Mouse (Mus musculus) lung, postnatal 14 days (tissue): ENCODE results near the gene Sptb.

Experiments
- DNase-seq: peaks from one replicate; pipeline ENCODE4 v3.0.0; 2021

Gene Sptb

DNA sequence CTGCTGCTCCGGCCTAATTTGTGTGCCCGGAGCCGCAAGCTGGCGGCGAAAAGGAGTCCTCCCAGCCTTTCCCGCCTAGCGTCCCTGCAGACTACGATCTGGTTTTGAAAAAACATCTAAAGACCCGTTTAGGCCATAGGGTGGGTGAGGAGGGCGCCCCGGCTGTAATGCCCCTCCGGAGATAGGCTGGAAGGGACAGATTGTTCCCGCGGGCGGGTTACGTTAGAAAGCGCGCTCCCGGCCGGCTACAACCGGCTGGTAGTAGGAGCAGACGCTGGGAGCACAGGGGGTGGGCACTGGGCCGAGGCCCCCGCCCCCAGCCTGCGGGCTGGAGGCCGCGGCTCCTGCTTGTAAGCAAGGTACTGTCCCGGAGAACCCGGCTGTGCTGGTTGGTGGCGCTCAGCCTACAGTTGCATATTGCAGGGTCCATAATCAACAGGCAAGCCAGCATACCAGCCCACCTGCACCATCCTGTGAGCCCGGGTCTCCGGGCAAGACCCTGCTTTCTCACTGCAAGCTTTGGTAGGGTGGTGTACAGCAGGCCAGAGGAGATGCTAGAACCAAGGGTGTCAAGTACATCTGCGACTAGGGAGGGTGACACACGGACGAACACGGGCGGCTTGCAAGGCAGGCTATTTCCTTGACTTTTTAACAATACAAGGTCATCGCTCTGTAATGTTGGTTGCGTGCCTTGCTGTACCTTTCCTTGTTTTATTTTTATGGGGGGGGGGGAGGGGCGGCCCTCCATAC, at the start of gene Sptb:
Sptb (minus strand) TSS at position 197 of the 750 bp plus-strand sequence.
- DNase-seq = peak; percentile 18

DNA sequence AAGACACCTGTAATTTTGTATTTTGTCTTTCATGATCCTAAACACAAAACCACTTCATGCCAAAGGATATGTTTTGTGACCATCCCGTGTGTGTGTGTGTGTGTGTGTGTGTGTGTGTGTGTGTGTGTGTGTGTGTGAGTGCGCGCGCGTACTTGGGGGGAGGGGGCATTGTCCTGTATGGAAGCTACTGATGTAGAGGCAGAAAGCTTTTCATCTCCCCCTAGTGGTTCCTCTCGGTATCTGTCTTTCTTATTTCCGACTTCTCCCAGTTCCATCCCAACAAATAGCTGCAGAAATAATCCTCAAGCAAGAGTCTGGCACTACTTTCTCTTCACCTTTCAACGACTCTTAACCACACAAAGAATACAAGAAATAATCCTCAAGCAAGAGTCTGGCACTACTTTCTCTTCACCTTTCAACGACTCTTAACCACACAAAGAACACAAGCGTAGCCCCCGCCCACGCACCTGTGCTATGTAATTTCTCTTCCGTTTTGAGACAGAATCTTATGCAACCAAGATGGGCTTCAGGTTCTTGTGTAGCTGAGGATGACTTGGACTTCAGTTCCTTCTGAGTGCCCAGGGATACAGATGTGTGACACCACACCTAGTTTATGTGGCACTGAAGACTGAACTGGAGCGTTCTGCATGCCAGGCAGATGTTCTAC, 42.4 kb upstream of the Sptb start:
- peak; percentile 33 for DNase-seq

DNA sequence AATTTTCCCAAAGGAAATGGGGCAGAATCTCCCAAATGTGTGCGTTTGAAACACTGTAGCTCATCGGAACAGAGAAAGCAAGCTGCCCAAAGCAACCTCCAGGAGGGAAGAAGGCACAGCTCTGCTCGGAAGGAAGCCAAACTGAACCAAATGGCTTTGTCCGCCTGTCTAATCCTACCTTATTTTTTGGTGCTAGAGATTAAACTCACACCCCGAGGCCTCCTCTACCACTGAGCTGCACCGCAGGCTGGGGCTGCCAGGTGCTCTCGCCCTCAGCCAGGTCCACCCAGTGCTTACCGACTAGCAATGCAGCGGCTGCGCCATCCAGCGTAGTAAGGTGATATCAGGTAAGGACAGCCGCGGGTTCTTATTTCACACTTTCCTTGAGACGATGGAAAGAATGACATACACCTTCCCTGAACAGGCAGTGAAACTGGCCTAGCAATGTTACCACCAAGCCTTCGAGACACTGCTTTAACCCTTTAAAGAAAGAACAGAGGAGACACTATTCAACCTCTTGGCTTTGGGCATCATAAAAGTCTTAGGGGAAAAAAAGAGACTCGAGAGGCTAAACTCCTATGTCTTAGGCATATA, 40.6 kb upstream of the Sptb start:
- no peak for DNase-seq

DNA sequence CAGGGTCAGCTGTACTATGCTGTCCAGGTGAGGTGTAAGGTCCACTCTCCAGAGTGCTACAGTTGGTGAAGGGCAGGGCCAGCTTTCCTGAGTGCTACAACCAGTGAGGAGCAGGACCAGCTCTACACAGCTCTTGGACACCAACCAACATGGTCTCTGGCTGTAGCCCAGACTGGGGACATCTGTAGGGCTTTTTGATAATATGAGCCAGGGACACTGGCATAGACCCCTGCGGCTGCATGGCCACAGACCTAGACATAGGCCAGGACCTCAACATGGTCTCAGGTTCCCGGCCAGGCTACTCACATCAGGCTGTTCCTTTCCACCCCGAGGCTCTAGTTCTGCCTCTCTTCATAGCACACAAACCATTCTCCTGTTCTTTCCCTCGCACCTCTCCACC, 17.6 kb upstream of the Sptb start:
- DNase-seq = no peak

DNA sequence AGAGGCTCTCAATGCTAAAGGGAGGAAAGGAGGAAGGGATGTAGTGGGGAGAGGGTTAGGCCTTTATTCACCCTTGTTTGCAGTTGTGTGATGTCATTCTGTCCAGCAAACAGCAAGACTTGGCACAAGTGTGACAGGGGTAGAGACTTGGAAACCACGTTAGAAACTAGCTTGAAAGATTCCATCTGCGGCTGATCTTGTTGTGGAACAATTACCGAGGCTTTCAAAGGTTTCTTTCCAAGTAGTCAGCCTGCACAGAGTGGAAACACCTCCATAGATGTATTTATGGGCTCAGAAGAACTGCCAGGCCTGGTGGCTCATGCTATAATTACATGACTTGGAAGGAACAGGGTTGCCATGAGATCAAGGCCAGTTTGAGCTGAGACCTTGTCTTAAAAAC, 11.7 kb upstream of the Sptb start:
- DNase-seq = no peak

DNA sequence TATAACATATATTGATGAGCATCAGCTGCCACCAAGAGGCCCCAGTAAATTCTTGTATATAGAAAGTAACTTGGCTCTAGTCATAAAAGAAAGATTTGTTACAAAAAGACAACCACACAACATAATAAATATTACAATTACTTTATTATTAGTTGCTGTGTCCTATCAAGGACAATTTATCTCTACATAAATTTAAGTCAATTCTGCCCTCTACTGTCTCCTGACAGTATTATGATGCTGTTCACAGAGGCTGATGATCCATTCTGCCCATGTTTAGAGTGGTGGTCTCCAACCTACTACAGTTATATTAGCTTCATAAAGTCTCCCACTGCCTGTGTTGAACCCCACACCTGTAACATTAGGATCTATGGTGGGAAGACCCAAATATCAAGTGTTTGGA, 10.2 kb upstream of the Sptb start:
- DNase-seq = no peak

DNA sequence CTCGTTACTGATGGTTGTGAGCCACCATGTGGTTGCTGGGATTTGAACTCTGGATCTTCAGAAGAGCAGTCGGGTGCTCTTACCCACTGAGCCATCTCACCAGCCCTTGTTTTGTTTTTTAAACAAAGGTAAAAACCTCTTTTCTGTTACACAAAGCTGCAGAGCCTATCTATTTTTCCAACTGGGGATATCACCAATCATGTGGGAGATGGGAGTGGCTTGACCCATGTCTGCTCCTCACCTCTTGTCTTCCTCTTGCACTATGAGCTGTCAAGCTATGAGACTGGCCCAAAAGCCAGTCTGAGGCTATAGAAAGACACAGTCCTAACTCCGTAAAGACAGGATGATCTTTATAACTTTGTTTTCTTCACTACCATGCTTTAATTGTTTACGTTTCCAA, 8.0 kb upstream of the Sptb start:
- DNase-seq = no peak

DNA sequence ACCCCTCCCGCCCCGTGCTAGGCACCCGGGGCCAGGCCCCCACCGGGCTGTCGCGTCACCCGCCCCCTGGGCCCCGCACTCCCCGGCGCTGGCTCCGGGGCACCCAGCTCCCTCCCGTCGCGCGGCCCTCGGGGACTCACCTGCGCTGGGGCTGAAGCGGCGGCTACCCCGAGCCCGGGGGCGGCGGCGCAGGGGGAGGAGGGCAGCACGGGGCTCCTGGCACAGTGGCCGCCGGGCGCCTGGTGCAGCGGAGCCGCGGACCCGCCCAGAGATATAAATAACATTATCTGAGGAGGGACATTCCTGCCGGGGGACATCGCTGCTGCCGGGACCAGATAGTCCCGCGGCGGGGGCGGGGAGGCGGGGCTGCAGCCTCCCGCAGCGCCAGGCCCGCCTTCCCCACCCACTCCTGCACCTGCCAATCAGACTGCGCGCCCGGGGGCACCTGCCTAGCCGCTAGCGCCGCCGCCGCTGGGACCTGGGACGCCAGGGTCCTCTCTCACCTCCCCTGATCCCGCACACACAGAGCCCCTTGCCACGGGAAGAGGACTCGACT, 474 bp downstream of the Sptb start:
- peak; percentile 56 for DNase-seq

DNA sequence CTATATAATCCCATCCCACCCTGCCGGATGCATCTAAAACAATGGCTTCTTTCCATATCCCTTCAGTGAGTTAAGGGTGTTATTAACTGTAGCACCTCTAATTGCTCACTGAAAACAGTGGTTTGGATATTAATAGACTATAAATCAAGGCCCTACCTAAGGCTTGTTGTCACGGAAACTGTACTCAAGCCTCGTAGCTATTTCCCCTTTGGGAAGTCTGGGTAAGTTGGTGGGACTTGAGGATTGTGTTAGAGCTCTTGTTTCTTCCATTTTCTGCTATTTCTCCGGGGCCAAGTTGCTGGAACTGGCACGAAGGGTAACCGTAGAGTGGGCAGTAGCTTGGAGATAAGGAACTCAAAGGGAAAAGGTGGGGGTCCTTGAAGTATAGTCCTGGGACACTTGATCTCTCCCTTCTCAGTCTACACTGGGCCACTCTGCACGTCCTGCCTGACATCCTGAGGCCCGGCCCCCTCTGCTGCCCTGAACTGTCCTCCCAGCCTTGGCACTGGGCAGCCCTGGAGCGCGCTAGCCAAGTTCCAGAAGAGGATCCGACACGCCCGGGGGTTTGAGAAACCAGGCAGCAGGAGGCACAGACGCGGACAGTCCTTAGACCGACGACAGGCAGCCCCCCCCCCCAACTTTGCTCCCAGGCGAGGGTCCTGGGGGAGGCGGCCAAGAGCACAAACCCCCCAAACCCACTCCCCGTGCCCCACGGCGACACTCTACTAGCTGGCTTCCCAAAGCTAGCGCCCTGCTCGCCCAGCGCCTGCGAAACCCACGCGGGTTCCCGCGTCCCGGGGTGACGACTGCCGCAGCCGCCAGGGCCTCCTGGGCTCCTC, 1.2 kb downstream of the Sptb start:
- peak; percentile 38 for DNase-seq

DNA sequence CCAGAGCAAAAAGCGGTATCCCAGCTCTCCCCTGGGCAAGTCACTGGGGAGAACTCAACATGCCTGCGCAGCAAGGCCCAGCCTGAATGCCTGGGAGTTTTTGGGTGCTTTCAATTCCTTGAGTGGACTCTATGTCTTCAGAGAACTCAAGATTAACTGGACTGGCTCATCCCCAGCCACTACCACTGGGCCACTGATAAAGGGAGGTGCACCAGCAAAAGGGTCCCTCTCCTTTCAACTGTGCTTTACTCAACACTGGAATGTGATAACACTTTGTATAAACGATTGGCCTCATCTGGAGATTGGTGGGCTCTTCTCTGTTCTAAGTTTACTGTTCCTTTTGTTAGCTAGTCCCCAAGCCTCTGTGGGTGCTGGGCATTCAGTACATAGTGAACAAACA, 2.2 kb downstream of the Sptb start:
- no peak for DNase-seq

DNA sequence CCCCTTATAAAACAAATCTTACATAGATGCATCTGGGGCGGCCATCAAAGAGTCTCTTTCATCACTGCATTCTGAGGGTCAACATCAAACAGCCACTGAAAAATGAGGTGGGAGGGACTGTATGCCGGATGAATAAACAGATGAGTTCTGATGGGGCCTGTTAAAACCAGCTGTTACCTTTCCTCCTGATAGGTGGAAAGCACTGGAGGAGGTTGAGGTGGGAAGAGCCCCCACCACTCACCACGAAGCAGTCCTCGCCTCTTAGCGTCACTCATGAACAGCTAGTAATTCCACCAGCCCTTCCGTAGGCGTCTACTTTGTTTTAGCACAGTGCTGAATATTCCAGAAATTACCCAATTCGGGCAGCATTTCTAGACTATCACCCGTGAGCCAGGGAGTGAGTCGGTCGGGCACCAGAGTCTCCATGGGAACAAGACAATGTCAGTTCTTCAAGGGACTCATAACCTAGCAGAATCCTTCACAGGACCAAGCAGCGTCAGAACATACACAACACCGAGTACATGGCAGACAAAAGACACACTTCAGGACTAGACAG, 13.9 kb downstream of the Sptb start:
- DNase-seq = no peak

DNA sequence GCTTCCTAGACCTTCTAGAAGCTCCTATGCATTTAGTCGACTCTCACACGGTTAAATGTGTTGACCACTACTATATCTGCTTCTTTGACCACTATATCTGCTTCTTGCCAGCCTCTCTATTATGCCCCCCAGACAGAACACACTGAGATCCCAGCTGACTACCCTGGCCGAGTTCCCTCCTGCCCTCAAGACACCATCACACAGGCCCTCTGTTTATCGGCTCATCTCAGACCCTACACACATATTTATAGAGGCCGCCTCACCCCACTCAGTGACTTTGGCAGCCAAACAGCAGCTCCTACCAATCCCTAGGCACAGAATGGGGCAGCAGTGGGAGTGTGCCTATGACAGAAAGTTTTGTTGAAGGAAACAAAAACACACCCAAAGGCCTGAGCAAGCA, 14.6 kb downstream of the Sptb start:
- DNase-seq = no peak

DNA sequence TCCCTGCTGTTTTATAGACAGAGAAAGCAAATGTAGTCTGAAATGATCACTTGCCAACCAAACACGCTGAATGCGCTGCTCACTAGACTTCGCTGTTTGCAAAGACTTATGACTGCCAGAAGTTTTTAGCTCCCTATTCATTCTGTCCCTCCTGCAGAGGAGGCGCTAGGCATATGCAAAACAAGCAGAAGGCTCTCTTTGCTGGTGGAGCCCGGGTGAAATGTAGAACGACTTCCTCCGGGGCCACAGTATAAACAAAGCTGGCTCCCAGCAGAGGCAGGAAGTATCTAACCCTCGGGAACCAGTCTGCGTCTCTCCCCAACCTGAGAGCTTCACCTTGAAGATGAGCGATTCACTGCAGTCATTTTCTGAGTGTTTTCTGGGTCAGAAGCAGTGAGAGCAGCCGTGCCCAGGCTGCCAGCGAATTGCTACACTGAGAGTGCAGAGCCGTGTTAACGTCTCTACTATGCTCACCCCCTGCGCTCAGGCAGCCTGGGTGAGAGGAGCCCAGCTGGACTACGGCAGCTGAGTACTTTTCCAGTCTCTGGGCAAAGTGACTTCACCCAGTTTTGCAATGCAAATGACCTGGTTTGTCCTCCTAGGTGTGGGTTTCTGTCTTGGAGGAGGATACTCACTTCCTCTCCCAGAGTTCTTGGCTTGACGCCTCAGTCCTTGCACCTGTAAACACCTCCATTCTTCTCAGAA, 15.4 kb downstream of the Sptb start:
- peak; percentile 31 for DNase-seq

DNA sequence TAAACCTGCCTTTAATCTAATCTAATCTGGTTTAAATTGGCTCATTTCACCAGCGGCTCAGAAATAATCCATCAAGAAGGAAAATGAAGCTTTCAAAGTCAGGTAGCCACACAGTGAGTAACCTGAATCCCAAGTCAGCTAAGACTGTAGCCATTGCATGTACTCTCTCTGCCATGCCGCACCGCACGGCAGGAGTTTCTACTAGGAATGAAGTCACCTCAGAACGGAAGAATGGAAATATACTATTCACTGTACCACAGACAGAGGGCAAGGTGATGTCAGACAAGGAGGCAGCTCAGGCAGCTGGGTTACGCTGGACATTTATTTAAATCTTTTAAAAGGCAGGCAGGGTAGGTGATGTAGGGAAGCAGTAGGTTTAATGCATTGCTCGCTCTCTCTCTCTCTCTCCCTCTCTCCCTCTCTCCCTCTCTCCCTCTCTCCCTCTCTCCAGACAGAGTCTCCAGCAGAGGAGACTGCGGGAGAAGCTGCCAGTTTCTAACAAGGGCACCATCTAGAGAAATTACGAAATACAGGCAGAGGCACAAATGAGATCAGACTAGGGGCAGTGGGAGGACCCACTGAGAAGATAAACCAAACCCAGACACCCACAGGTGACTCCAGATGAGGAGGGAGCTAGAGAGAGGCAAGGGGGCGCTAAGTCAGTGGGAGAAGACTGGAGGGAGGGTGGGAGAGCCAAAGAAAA, 22.7 kb downstream of the Sptb start:
- DNase-seq = no peak

DNA sequence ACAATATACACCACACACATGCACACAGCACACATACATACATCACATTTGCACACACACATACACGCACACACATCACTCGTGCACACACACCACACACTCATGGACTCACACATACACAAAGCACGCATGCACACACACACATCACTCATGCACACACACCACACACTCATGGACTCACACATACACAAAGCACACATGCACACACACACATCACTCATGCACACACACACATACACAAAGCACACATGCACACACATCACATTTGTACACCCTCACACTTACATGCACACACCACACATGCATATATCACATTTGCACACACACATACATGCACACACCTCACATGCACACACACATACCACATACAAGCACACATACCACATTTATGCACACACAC, 24.7 kb downstream of the Sptb start:
- DNase-seq = no peak

DNA sequence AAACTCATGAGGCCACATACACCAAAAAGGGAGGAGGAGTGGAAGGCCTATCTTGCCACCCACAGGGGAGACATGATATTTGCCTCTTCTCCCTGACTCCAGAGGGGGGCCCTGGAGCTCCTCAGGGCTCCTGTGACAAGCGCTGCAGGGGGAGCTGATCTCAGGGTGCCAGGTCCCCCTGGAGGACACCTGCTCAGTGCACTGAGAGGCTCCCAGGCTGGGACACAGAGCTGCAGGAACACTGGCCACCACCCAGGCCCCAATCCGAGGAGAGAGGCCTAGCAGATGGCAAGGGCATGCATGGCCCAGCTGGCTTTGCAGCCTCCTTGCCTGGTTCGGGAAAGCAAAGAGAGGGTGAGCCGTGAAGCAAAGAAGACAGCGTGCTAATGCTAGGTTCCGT, 25.9 kb downstream of the Sptb start:
- DNase-seq = no peak

DNA sequence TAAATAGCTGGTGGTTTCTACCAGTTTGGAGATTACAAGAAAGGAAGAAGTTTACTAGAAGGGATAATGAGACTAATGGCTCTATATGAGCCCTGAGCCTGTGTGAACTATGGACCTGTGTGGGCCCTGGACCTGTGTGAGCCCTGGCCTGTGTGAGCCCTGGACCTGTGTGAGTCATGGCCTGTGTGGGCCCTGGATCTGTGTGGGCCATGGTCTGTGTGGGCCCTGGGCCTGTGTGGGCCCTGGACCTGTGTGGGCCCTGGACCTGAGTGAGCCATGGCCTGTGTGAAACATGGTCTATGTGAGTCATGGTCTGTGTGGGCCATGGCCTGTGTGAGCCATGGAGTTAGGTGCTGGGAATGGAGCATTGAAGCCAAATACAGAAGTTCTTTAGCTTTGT, 28.4 kb downstream of the Sptb start:
- DNase-seq = no peak

DNA sequence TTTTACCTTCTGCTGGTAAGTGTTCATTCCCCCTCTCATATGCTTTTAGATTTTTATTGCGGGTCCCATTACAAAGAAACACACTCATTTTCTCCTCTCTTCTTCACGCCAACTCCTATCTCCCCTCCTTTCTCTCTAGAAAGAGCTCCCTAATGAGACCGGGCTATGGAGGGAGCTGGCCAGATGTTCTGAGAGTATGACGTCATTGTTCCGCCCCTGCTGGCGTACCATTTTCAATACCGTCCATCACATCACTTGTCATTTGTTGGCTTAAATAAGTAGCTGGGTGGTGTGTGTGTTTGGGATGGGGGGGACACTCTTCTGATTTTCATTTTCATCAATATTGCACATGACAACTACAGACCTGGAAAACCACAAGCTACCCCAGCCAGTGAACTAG, 33.3 kb downstream of the Sptb start:
- DNase-seq = no peak

DNA sequence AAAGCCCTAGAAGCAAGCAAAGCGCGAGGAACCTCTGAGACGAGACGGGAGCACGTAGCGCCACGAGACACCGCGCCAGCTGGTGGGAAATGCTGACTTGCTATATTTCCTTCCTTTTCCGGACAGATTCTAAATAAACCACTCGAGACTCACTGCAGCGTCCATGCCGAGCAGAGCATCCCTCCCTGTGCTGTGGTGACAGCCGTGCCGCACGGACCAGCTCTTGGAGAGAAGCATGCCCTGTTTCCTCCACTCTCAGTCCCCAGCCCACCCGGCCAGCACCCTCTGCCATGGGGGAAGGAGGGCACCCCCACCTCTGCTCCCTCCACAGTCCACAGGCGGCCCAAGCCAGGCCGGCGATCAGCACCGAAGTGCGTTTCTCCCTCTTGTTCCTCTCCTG, 33.9 kb downstream of the Sptb start:
- no peak for DNase-seq

DNA sequence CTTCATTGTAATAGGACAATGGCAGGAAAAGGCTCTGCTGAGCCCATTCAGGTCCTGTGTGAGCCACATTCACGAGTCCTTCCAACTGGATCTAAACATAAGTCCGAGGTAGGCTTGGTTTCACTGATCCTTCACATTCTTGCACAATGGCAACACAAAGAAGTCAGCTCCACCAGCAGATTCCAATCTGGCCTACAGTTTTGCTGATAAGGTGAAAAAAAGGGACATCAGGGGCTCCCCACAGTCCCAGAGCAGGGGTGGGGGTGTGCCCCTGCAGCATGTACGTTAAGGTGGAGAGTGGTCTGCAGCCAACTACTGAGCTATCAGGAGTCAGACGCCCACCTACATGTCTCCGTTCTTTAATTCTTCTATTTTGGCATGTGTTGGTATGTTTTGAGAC, 35.0 kb downstream of the Sptb start:
- DNase-seq = no peak

DNA sequence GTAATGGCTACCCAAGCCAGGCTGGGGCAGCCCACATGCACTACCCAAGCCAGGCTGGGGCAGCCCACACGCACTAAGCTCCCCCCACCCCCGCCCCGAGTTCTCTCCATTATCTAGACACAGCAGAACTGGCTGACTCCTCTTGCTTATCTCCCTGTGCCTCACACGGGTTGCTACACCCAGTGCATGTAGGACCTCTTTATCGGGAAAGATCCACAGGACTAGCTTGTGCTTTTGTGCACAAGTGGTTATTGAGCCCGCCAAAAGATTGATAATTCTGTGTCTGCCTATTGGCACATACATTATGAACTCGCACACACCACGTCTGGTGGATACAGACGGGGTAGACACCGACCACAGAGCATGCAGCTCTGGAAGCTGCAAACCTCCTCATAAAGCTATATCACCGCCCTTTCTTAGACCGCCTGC, 36.5 kb downstream of the Sptb start:
- no peak for DNase-seq

DNA sequence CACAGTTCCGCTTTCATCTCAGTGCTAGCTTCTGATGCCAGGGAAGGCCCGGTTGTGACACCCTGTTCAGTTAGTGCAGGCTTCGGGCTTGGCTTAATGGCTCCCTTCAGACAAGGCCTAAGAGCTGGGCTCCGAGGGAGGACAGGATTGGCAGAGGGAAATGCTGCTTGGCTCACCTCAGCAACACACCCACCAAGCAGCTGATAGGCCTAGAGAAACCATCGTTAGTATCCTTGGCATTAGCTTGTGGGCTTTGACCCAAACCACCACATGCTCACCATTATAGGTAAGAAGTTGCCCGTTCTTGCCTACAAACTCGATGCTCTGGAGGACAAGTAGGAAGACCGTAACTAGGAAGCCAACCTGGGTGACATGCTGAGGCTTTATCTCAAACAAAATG, 38.3 kb downstream of the Sptb start:
- DNase-seq = no peak
